Mouse (Mus musculus) kidney, adult 11 months (tissue): ENCODE results near the gene Golph3l.

Source experiments
- DNase-seq: peaks from one replicate; pipeline ENCODE4 v3.0.0; 2022

Gene Golph3l

DNA sequence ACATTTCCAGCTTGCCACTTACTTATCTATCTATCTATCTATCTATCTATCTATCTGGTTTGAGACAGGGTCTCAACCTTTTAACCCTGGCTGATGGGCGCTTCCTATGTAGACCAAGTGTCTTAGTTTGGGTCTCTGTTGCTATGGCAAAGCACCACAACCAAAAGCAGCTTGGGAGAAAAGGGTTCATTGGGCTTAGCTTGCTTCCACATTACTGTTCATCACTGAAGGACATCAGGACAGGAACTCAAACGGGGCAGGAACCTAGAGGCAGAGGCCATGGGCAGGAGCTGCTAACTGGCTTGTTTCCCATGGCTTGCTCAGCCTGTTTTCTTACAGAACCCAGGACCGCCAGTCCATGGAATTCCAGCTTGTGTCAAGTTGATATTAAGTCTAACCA is 68.4 kb downstream of the Golph3l start:
- no peak for DNase-seq

DNA sequence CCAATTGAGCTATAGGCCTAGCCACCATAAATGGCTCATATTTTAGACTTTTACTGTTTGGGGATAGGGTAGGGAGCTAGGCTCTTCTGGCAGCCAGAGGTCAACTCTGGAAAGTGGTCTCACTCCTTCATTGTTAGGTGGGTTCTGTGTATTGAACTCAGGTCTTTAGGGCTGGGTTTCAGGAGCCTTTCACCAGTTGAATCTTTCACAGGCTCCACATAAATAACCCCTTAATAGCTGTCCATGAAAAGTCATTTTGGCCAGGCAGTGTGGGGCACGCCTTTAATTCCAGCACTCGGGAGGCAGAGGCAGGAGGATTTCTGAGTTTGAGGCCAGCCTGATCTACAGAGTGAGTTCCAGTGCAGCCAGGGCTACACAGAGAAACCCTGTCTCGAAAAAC is 69.0 kb downstream of the Golph3l start:
- DNase-seq, result no peak

DNA sequence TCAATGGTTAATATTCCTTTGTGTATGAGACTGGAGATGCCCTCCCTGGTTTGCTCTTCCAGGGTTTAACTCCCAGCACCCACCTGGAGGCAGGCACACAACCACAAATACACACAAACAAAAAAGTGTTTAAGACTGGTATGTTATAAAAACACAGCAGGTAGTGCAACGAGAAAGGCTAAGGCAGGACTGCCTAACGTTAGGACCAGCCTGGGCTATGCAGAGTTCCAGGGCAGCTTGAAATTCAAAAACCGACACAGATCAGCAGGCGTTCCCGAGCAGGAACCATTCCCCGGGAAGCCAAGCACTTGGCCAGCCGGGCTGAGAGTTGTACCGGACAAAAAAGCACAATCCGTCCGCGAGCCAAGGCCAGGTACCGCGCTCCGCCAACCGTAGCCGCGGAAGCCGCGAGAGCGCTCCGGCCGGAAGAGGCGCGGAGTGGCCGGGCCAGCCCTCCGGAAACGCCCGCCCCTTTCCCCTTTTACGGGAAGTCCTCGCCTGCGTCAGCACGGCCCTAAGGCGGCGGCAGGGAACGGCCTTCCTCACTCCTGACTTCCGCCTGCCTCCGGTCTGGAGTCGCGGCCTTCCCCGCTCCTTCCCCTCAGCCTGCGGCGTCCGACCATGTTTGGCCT is 69.6 kb downstream of the Golph3l start, which contains the start of gene Mcl1:
Mcl1 (plus strand) TSS at position 553 of the 632 bp plus-strand sequence.
- DNase-seq, result peak; percentile 94

DNA sequence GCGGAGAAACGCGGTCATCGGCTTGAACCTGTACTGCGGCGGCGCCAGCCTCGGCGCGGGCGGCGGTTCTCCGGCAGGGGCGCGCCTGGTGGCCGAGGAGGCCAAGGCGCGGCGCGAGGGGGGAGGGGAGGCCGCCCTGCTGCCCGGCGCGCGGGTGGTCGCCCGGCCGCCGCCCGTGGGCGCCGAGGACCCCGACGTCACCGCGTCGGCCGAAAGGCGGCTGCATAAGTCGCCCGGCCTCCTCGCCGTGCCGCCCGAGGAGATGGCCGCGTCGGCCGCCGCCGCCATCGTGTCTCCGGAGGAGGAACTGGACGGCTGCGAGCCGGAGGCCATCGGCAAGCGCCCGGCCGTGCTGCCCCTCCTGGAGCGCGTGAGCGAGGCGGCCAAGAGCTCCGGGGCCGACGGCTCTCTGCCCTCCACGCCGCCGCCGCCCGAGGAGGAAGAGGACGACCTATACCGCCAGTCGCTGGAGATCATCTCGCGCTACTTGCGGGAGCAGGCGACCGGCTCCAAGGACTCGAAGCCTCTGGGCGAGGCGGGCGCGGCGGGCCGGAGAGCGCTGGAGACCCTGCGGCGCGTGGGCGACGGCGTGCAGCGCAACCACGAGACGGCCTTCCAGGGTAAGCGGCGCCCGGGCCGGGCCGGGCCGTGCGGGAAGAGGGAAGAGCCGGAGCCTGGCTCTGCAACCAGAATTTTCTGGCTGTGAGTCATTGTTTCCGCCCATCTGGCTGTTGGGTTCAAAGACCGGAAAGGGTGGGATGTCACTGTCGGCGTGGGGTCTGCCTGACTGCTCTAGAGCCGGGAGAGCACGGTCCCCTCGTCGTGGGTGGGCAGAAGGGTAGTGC is 70.4 kb downstream of the Golph3l start:
- DNase-seq, result peak; percentile 71

- no peak for DNase-seq
Observed at GRCm38 (mm10) chr3:95659948-95660347, 71.2 kb downstream of the Golph3l start.

GRCm38 (mm10) chr3:95660788-95661478 is 72.2 kb downstream of the Golph3l start:
- DNase-seq, result no peak

DNA sequence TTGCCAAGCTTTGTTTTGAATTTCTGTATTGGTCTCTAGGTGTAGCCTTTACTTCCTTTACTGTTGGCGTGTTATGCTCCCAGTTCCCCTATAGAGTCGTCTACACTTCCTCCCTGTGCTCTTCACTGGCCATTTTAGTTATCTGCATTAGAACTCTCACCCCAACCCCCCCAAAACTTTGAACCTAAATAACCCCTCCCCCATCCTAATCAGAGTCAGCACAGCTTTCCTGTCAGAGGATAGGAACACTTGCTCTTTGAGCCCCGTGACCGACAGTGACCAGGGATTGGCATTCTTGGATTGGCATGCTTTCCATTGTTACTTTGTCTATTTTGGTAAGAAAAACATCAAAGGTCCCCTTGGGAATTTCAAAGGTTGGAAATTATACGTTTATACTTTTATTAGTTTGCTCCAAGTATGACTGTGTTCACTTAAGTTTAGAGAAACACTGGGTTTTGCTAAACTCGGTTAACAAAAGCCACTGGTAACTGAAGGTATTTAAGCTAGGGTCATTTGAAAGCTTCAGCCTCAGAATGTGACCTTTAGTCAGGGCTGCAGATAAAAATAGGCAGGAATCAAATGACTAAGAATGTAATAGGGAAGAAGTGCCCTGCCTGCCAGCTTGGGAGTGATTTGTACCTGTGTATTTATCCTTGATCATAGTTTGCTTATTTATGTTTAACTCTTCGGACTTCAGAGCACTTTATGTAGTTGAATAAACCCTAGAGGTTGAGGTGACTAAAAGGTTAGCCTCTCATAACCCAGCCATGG is 73.4 kb downstream of the Golph3l start:
- no peak for DNase-seq

DNA sequence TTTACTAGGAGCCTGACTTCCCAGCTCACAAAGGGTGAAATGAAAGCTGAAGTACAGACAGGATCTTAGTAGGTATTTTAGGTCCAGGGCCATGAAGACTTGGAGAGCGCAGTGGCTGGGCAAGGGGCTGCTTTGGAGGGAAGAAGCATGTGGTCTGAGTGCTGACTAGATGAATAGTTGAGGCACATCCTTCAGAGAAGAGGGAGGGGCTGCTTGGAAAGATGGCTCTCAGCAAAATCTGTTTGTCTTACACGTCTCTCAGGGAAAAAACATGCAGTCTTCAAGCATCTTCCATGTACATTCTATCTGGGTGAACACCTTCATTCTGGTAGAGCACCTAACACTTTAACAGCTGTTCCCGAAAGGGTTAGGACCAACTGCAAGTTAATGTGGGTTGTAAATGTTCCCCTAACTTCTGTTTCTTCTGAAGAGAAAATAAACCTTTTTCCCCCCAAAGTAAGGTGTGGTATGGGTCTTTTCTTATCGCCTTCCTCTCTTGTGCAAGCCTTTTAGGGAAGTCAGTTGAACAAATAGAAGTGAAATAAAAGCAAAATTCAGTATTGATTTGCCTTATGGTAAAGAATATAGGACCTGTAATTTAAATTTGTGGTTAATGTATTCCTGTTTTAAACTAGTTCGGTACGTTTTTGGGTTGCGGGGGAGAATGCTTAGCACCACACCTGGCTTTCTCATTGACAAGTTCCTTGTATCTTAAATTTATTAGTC is 74.2 kb downstream of the Golph3l start:
- DNase-seq, result no peak

- no peak for DNase-seq
Observed at GRCm38 (mm10) chr3:95663486-95663885, 74.8 kb downstream of the Golph3l start.

DNA sequence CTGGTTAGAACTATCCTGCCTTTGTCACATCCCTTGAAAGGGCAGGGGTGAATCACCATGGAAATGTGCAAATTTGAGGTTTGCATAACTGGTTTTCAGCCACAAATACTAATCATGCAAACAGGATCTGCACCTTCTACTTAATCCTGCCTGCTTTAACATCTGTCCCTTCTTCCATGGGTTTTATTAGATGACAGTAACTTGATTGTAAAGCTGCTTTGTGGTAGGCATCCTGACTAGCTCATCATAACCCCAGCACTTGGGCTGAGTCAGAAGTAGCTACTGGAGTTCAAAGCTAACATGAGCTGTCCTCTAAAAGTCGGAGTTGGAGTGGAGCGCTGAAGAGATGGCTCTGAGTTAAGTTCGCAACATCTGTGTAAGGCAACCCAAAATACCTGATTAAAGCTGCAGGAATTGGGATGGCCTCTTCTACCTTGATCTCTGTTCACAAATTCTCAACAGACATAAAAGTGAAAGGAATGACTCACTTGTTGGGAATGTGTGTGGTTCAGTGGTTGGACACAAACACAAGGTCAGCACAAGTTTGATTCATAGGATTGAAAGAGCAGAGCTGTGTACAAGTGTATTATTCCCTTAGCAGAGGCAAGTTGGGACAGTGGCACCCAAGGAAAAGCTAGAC is 75.4 kb downstream of the Golph3l start:
- DNase-seq, result no peak

- no peak for DNase-seq
Observed at GRCm38 (mm10) chr3:95664940-95665352, 76.2 kb downstream of the Golph3l start.

- DNase-seq, result no peak
Observed at GRCm38 (mm10) chr3:95666124-95666844, 77.5 kb downstream of the Golph3l start.

GRCm38 (mm10) chr3:95667521-95667920 is 78.8 kb downstream of the Golph3l start:
- DNase-seq, result no peak

DNA sequence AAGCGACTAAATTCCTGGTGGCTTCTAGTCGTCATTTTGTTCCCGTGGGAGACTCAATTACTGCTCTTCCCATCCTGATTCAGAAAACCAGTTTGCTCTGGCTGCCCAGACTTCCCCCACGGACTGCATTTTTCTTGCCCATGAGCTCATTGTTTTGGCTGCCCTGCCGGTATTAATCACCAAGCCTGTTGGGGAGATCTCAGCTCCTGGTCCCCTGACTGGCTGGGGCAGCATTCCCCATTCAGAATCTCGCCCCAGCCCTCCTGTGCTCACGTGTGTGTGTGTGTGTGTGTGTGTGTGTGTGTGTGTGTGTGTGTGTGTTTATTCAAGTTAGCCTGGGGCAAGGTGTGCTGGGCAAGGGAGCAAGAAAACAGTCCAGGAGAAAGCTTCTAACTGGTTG is 79.3 kb downstream of the Golph3l start:
- DNase-seq, result peak; percentile 87
